Comparison of ENCODE assay signal across 8 mouse cellular contexts in genomic region chr9:102721406-102721978, GRCm38 (mm10). TPM values are rescaled to one million over a fixed set of nuclear protein-coding genes. Genes with fewer than 3 reads are reported as not detected.
A peak's percentile ranks its signal among the peaks of the same experiment; 100 is the strongest.
DNase-seq lines count a peak whose midpoint lies in the region; ATAC-seq and TF ChIP-seq lines count a peak whose summit lies in the region.

No protein-coding gene starts in this region.

- no peaks in the 10 kb centered on the region for H3K27me3 ChIP-seq in lung, embryonic 16.5 days (ENCODE audit: control insufficient read depth, insufficient read depth, low read depth, low read length)
- H3K27me3 ChIP-seq in forebrain, postnatal 0 days (ENCODE audit: insufficient read depth, low read length) = no peaks in the 10 kb centered on the region
- H3K27me3 ChIP-seq in limb, embryonic 13.5 days = no peaks in the 10 kb centered on the region
- no peaks in the 10 kb centered on the region for H3K27me3 ChIP-seq in stomach, embryonic 15.5 days (replicated peaks)

- no peak for ATAC-seq in lung, embryonic 16.5 days (ENCODE audit: low read depth)
- ATAC-seq in forebrain, postnatal 0 days = no peak
- no peak for ATAC-seq in limb, embryonic 13.5 days (ENCODE audit: low FRiP score, low read depth)
- ATAC-seq in stomach, embryonic 15.5 days (ENCODE audit: insufficient read depth, low FRiP score, low read depth) = no peak

- WGBS in lung, embryonic 16.5 days = 17% methylated on average over 3 of the region's 3 CpGs
- 28% methylated on average over 3 of the region's 3 CpGs for WGBS in forebrain, postnatal 0 days
- 52% methylated on average over 3 of the region's 3 CpGs for WGBS in limb, embryonic 13.5 days
- WGBS in stomach, embryonic 15.5 days = 33% methylated on average over 3 of the region's 3 CpGs

- H3K9ac ChIP-seq in lung, embryonic 16.5 days (ENCODE audit: low read length) = peak overlapping the region; percentile 45
- H3K9ac ChIP-seq in forebrain, postnatal 0 days = peak overlapping the region; percentile 43; the same call in 1 of the 2 replicates
- H3K9ac ChIP-seq in limb, embryonic 13.5 days = peak overlapping the region; percentile 99
- no peak overlapping the region for H3K9ac ChIP-seq in stomach, embryonic 15.5 days

- no peak for DNase-seq in lung, postnatal 4 days
- DNase-seq in forebrain, postnatal 0 days = no peak
- DNase-seq in thymus, postnatal 36 days = no peak
- no peak for DNase-seq in layer of hippocampus, postnatal 25 days (ENCODE audit: extremely low spot score in 1 of 2, low spot score in 1 of 2)
- DNase-seq in layer of hippocampus, postnatal 36 days = no peak

- H3K4me3 ChIP-seq in lung, embryonic 16.5 days (ENCODE audit: low read length) = peak overlapping the region; percentile 63
- H3K4me3 ChIP-seq in forebrain, postnatal 0 days (ENCODE audit: low read depth, low read length) = peak overlapping the region; percentile 86
- H3K4me3 ChIP-seq in limb, embryonic 13.5 days = peak overlapping the region; percentile 96
- H3K4me3 ChIP-seq in stomach, embryonic 15.5 days (replicated peaks) = peak overlapping the region; percentile 76

- peaks cover 42% of the 10 kb centered on the region for H3K36me3 ChIP-seq in lung, embryonic 16.5 days (ENCODE audit: control insufficient read depth, insufficient read depth, low read length)
- H3K36me3 ChIP-seq in forebrain, postnatal 0 days (ENCODE audit: insufficient read depth) = peaks cover 46% of the 10 kb centered on the region
- H3K36me3 ChIP-seq in limb, embryonic 13.5 days = peaks cover 65% of the 10 kb centered on the region
- peaks cover 43% of the 10 kb centered on the region for H3K36me3 ChIP-seq in stomach, embryonic 15.5 days

- no peaks in the 10 kb centered on the region for H3K9me3 ChIP-seq in lung, embryonic 16.5 days (ENCODE audit: control insufficient read depth, low read length)
- H3K9me3 ChIP-seq in forebrain, postnatal 0 days (ENCODE audit: low read length) = no peaks in the 10 kb centered on the region
- H3K9me3 ChIP-seq in limb, embryonic 13.5 days = no peaks in the 10 kb centered on the region
- H3K9me3 ChIP-seq in stomach, embryonic 15.5 days = no peaks in the 10 kb centered on the region

- no peak for TF ChIP-seq CTCF in forebrain, postnatal 0 days (IDR thresholded peaks at IDR 0.05; ENCODE audit: low read depth)

- peak overlapping the region; percentile 90 for H3K27ac ChIP-seq in lung, embryonic 16.5 days (ENCODE audit: low read length)
- no peak overlapping the region for H3K27ac ChIP-seq in forebrain, postnatal 0 days (ENCODE audit: low read depth, low read length)
- H3K27ac ChIP-seq in limb, embryonic 13.5 days = peak overlapping the region; percentile 87; the same call in 1 of the 2 replicates
- peak overlapping the region; percentile 46 for H3K27ac ChIP-seq in stomach, embryonic 15.5 days

- peaks cover 70% of the 10 kb centered on the region for H3K4me1 ChIP-seq in lung, embryonic 16.5 days (replicated peaks; ENCODE audit: control insufficient read depth, insufficient read depth, low read length)
- peaks cover 46% of the 10 kb centered on the region for H3K4me1 ChIP-seq in forebrain, postnatal 0 days (ENCODE audit: insufficient read depth)
- H3K4me1 ChIP-seq in limb, embryonic 13.5 days = peaks cover 78% of the 10 kb centered on the region
- peaks cover 65% of the 10 kb centered on the region for H3K4me1 ChIP-seq in stomach, embryonic 15.5 days

- peak overlapping the region; percentile 92 for H3K4me2 ChIP-seq in lung, embryonic 16.5 days (ENCODE audit: low read depth, low read length)
- H3K4me2 ChIP-seq in forebrain, postnatal 0 days (ENCODE audit: low read depth) = peak overlapping the region; percentile 67
- H3K4me2 ChIP-seq in limb, embryonic 13.5 days (replicated peaks) = peak overlapping the region; percentile 74
- H3K4me2 ChIP-seq in stomach, embryonic 15.5 days = peak overlapping the region; percentile 94

RNA-seq across cellular contexts. Expression of gene Amotl2, which starts 5.0 kb away (rescaled TPM):
- polyA plus RNA-seq in lung, embryonic 16.5 days (2015; fragmentation: Nextera tagmentation; extraction: Ambion mirVana) = 37.6 and 40.1 TPM in 2 replicates
- 85.8 and 106 TPM in 2 replicates for total RNA-seq in forebrain, postnatal 0 days (2014; rRNA removed)
- 24.8 and 27.6 TPM in 2 replicates for polyA plus RNA-seq in forebrain, postnatal 0 days (2015; fragmentation: Nextera tagmentation; extraction: Ambion mirVana)
- polyA plus RNA-seq in limb, embryonic 13.5 days (2015; fragmentation: Nextera tagmentation; extraction: Ambion mirVana) = 66.8 and 71.3 TPM in 2 replicates
- 35.3 and 37.7 TPM in 2 replicates for polyA plus RNA-seq in stomach, embryonic 15.5 days (2015; fragmentation: Nextera tagmentation; extraction: Ambion mirVana)
- 10 to 100 TPM; 19.1 to 24.1 TPM for total RNA-seq in layer of hippocampus, postnatal 25 days (2021)
- total RNA-seq in layer of hippocampus, postnatal 36 days (2021) = 10 to 100 TPM; 17.2 to 18.6 TPM
